Mouse (Mus musculus) embryonic fibroblast, embryonic 13.5 days (primary cell): ENCODE measurements around the gene Oxa1l. TPM values are rescaled to one million over a fixed set of nuclear protein-coding genes. Genes with fewer than 3 reads are reported as not detected.

Experiments
- H3K27ac ChIP-seq: 2 replicates; pipeline ENCODE4 v1.5.1; 2012; ENCODE audit warnings: low read length, control low read depth, inconsistent platforms; ENCODE audit not compliant: insufficient read depth
- H3K4me1 ChIP-seq: 2 replicates; pipeline ENCODE4 v1.6.1; 2011; ENCODE audit warnings: low read length; ENCODE audit not compliant: control insufficient read depth, insufficient read depth
- H3K4me3 ChIP-seq: 2 replicates; pipeline ENCODE4 v1.5.1; 2011; ENCODE audit warnings: mild to moderate bottlenecking, control low read depth, low read length; ENCODE audit not compliant: insufficient read depth
- CTCF ChIP-seq: IDR thresholded peaks from 2 replicates; pipeline ENCODE4 v1.5.1; 2011; ENCODE audit warnings: mild to moderate bottlenecking, control low read depth, low read length, moderate library complexity, borderline replicate concordance; ENCODE audit not compliant: insufficient read depth
- POLR2A ChIP-seq: IDR thresholded peaks from 2 replicates; pipeline ENCODE4 v1.6.1; 2011; ENCODE audit warnings: low read depth, mild to moderate bottlenecking, control low read depth, low read length, moderate library complexity
- polyA plus RNA-seq: library from polyadenylated mRNA; stranded (reverse); fragments of >200 nt; gene quantifications from 2 replicates; pipeline ENCODE4 v1.2.4, GENCODE M21; 2011; ENCODE audit warnings: low read depth; ENCODE audit not compliant: missing spikeins, insufficient read length

Oxa1l gene
- polyA plus RNA-seq, 1 experiment: 55.3 TPM

GRCm38 (mm10) chr14:54371460-54371859 is 10.8 kb downstream of the Oxa1l start:
- Histone ChIP-seq H3K4me1 (no peaks in the 10 kb centered on the region), H3K4me3 (no peak overlapping the region), H3K27ac (no peak overlapping the region)
- TF ChIP-seq CTCF (no peak), POLR2A (no peak)

- Histone ChIP-seq H3K4me3 (no peak overlapping the region), H3K27ac (no peak overlapping the region), H3K4me1 (no peaks in the 10 kb centered on the region)
- TF ChIP-seq POLR2A: no peak
- no peak for TF ChIP-seq CTCF
Measured at GRCm38 (mm10) chr14:54372923-54373322, 12.3 kb downstream of the Oxa1l start.

GRCm38 (mm10) chr14:54375916-54376315 is 15.3 kb downstream of the Oxa1l start:
- Histone ChIP-seq H3K27ac (no peak overlapping the region), H3K4me3 (no peak overlapping the region), H3K4me1 (no peaks in the 10 kb centered on the region)
- TF ChIP-seq CTCF: no peak
- no peak for TF ChIP-seq POLR2A

- Histone ChIP-seq H3K4me3 (no peak overlapping the region), H3K4me1 (no peaks in the 10 kb centered on the region), H3K27ac (no peak overlapping the region)
- TF ChIP-seq POLR2A (no peak), CTCF (no peak)
Measured at GRCm38 (mm10) chr14:54377166-54377565, 16.5 kb downstream of the Oxa1l start.

- no peaks in the 10 kb centered on the region for H3K4me1 ChIP-seq
- no peak for TF ChIP-seq POLR2A
- TF ChIP-seq CTCF: no peak
- no peak overlapping the region for H3K27ac ChIP-seq
- no peak overlapping the region for H3K4me3 ChIP-seq
Measured at GRCm38 (mm10) chr14:54379571-54379970, 18.9 kb downstream of the Oxa1l start.

GRCm38 (mm10) chr14:54380616-54381015 is 20.0 kb downstream of the Oxa1l start:
- H3K4me3 ChIP-seq: no peak overlapping the region
- no peak overlapping the region for H3K27ac ChIP-seq
- TF ChIP-seq CTCF: no peak
- no peak for TF ChIP-seq POLR2A
- H3K4me1 ChIP-seq: no peaks in the 10 kb centered on the region

- no peaks in the 10 kb centered on the region for H3K4me1 ChIP-seq
- no peak overlapping the region for H3K27ac ChIP-seq
- TF ChIP-seq POLR2A: no peak
- no peak for TF ChIP-seq CTCF
- H3K4me3 ChIP-seq: no peak overlapping the region
Measured at GRCm38 (mm10) chr14:54381816-54382215, 21.2 kb downstream of the Oxa1l start.

- Histone ChIP-seq H3K27ac (no peak overlapping the region), H3K4me3 (no peak overlapping the region), H3K4me1 (no peaks in the 10 kb centered on the region)
- TF ChIP-seq POLR2A (no peak), CTCF (no peak)
Measured at GRCm38 (mm10) chr14:54382641-54383040, 22.0 kb downstream of the Oxa1l start.

GRCm38 (mm10) chr14:54383355-54383771 is 22.7 kb downstream of the Oxa1l start:
- no peaks in the 10 kb centered on the region for H3K4me1 ChIP-seq
- H3K4me3 ChIP-seq: no peak overlapping the region
- no peak overlapping the region for H3K27ac ChIP-seq
- TF ChIP-seq CTCF (no peak), POLR2A (no peak)

GRCm38 (mm10) chr14:54384396-54384795 is 23.8 kb downstream of the Oxa1l start:
- TF ChIP-seq CTCF (no peak), POLR2A (no peak)
- no peaks in the 10 kb centered on the region for H3K4me1 ChIP-seq
- no peak overlapping the region for H3K4me3 ChIP-seq
- H3K27ac ChIP-seq: no peak overlapping the region

- H3K4me3 ChIP-seq: no peak overlapping the region
- H3K4me1 ChIP-seq: no peaks in the 10 kb centered on the region
- no peak overlapping the region for H3K27ac ChIP-seq
- TF ChIP-seq POLR2A (no peak), CTCF (no peak)
Measured at GRCm38 (mm10) chr14:54385968-54386618, 25.5 kb downstream of the Oxa1l start.
